Mouse (Mus musculus) liver, adult 2 months (tissue): Measurements from ENCODE around the gene Kcnk10.

Experiments
- CTCF ChIP-seq: fragments of 200-500 bp; IDR thresholded peaks from 2 replicates; pipeline ENCODE4 v1.5.1; 2011; ENCODE audit warnings: low read depth, low read length, control low read depth
- POLR2A ChIP-seq: fragments of 200-500 bp; IDR thresholded peaks from 2 replicates; pipeline ENCODE4 v1.6.1; 2011; ENCODE audit warnings: low read length, control low read depth; ENCODE audit not compliant: insufficient read depth; ENCODE audit errors: extremely low read depth

- TF ChIP-seq CTCF: peak; percentile 68
- no peak for TF ChIP-seq POLR2A
Observed at GRCm38 (mm10) chr12:98459889-98460288, 118.2 kb downstream of the Kcnk10 start.
